Mouse (Mus musculus): ENCODE data around the gene Ap2s1. TPM values are rescaled to one million over a fixed set of nuclear protein-coding genes. Genes with fewer than 3 reads are reported as not detected.

The Ap2s1 gene
- polyA plus RNA-seq (2012; rRNA removed), result 240 and 279 TPM in 2 replicates

GRCm38 (mm10) chr7:16738073-16738696, at the start of gene Ap2s1:
TSS of gene Ap2s1 (plus strand) at chr7:16738410.
- Histone ChIP-seq H3K27ac (ENCODE audit: control insufficient read depth, insufficient read depth, low read depth, low read length) (peak within 1 kb of the TSS; percentile 29), H3K36me3 (ENCODE audit: control insufficient read depth, insufficient read depth, low read length) (no peaks in the 10 kb centered on the region)
- TF ChIP-seq CTCF (IDR thresholded peaks at IDR 0.05; ENCODE audit: control insufficient read depth, insufficient read depth, insufficient replicate concordance, low read depth, low read length) (no peak), POLR2A (IDR thresholded peaks at IDR 0.05; ENCODE audit: control insufficient read depth, low read depth, low read length) (peak; percentile 59)

DNA sequence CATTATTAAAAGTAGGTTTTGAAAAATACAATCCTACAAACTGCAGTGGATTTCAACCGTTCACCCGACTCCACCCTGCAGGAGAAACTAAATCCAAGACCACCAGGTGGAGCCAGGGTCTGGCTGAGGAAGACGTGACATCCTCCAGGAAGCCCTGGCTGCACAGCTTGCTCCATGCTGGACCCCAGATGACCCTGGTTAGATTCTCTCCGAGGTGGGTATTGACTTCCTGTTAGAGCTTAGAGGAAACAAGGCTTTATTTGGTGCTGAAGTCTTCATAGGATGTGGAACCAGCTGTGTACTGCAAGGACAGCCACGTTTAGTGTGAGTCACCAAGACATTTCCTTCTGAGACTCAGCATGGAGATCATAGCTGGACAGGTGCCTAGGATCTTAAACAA, 49.0 kb upstream of the Ap2s1 start:
- no peaks in the 10 kb centered on the region for H3K27me3 ChIP-seq (ENCODE audit: control insufficient read depth, insufficient read depth, low read length)
- H3K4me3 ChIP-seq (ENCODE audit: control insufficient read depth, low read depth, low read length), result no peak overlapping the region
- no peaks in the 10 kb centered on the region for H3K36me3 ChIP-seq (ENCODE audit: control insufficient read depth, insufficient read depth, low read length)
- TF ChIP-seq POLR2A (IDR thresholded peaks at IDR 0.05; ENCODE audit: control insufficient read depth, low read depth, low read length), result no peak
- no peak for TF ChIP-seq CTCF (IDR thresholded peaks at IDR 0.05; ENCODE audit: control insufficient read depth, insufficient read depth, insufficient replicate concordance, low read depth, low read length)
- H3K4me1 ChIP-seq (ENCODE audit: control insufficient read depth, insufficient read depth, low read length), result no peaks in the 10 kb centered on the region
- no peak overlapping the region for H3K27ac ChIP-seq (ENCODE audit: control insufficient read depth, insufficient read depth, low read depth, low read length)

More at GRCm38 (mm10) chr7:16738073-16738696, at the start of gene Ap2s1:
- H3K4me3 ChIP-seq (ENCODE audit: control insufficient read depth, low read depth, low read length), result peak within 1 kb of the TSS; percentile 76
- peaks cover 10% of the 10 kb centered on the region for H3K4me1 ChIP-seq (ENCODE audit: control insufficient read depth, insufficient read depth, low read length)
- no peaks in the 10 kb centered on the region for H3K27me3 ChIP-seq (ENCODE audit: control insufficient read depth, insufficient read depth, low read length)

DNA sequence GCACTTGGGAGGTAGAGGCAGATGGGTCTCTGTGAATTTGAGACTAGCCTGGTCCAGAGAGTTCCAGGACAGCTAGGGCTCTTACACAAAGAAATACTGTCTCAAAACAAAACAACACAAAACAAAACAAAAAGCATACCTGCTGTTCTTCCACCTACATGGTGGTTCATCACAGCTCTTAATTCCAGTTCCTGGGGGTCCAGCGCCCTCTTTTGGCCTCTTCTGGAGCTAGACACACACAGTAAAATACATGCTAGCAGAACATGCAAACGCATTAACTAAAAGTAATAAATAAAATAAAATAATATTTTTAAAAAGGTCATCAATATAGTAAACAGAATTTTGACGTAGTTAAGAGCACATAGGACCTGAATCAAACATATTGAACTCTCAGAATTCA, 43.2 kb upstream of the Ap2s1 start:
- TF ChIP-seq POLR2A (IDR thresholded peaks at IDR 0.05; ENCODE audit: control insufficient read depth, low read depth, low read length) (no peak), CTCF (IDR thresholded peaks at IDR 0.05; ENCODE audit: control insufficient read depth, insufficient read depth, insufficient replicate concordance, low read depth, low read length) (no peak)
- Histone ChIP-seq H3K4me3 (ENCODE audit: control insufficient read depth, low read depth, low read length) (no peak overlapping the region), H3K27me3 (ENCODE audit: control insufficient read depth, insufficient read depth, low read length) (no peaks in the 10 kb centered on the region), H3K4me1 (ENCODE audit: control insufficient read depth, insufficient read depth, low read length) (no peaks in the 10 kb centered on the region), H3K36me3 (ENCODE audit: control insufficient read depth, insufficient read depth, low read length) (no peaks in the 10 kb centered on the region), H3K27ac (ENCODE audit: control insufficient read depth, insufficient read depth, low read depth, low read length) (no peak overlapping the region)

DNA sequence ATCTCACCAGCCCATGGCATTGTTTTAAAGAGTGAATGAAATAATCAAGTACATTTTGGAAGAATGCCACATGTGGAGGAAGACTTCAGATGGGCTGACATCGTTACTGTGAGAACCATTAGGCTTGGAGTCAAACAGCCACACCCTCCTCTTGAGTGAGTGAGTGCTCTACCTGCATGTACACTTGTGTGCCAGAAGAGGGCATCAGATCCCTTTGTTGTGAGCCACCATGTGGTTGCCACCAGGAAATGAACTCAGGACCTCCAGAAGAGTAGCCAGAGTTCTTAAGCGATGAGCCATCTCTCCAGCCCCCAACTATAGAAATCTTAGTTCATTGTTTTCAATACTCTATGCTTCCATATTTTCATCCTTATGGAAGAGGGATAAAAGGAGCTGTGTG, 39.2 kb upstream of the Ap2s1 start:
- no peak for TF ChIP-seq POLR2A (IDR thresholded peaks at IDR 0.05; ENCODE audit: control insufficient read depth, low read depth, low read length)
- no peak; the same call in 1 of the 2 replicates for TF ChIP-seq CTCF (IDR thresholded peaks at IDR 0.05; ENCODE audit: control insufficient read depth, insufficient read depth, insufficient replicate concordance, low read depth, low read length)
- Histone ChIP-seq H3K4me1 (ENCODE audit: control insufficient read depth, insufficient read depth, low read length) (no peaks in the 10 kb centered on the region), H3K36me3 (ENCODE audit: control insufficient read depth, insufficient read depth, low read length) (no peaks in the 10 kb centered on the region), H3K27ac (ENCODE audit: control insufficient read depth, insufficient read depth, low read depth, low read length) (no peak overlapping the region), H3K27me3 (ENCODE audit: control insufficient read depth, insufficient read depth, low read length) (no peaks in the 10 kb centered on the region), H3K4me3 (ENCODE audit: control insufficient read depth, low read depth, low read length) (no peak overlapping the region)

DNA sequence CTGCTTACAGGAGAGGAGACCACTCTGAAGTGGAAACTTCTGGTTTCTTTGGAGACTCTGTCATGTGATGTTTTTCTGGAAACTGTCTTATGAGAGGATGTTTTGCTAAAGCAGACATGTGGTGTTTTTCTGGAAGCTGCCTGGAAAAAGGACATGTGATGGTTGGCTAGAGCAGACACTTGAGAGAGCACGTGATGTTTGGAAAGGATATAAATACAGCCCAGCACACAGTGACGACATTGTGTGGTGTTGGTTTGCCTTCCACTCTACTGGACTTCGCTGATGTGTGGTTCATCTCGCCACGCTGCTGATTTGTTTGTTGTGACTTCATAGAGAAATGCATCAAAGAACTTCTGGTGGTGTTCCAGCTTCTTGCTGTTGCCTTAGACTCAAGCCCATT, 37.6 kb upstream of the Ap2s1 start:
- Histone ChIP-seq H3K27ac (ENCODE audit: control insufficient read depth, insufficient read depth, low read depth, low read length) (no peak overlapping the region), H3K4me3 (ENCODE audit: control insufficient read depth, low read depth, low read length) (no peak overlapping the region), H3K27me3 (ENCODE audit: control insufficient read depth, insufficient read depth, low read length) (no peaks in the 10 kb centered on the region), H3K4me1 (ENCODE audit: control insufficient read depth, insufficient read depth, low read length) (no peaks in the 10 kb centered on the region), H3K36me3 (ENCODE audit: control insufficient read depth, insufficient read depth, low read length) (no peaks in the 10 kb centered on the region)
- TF ChIP-seq CTCF (IDR thresholded peaks at IDR 0.05; ENCODE audit: control insufficient read depth, insufficient read depth, insufficient replicate concordance, low read depth, low read length), result no peak
- TF ChIP-seq POLR2A (IDR thresholded peaks at IDR 0.05; ENCODE audit: control insufficient read depth, low read depth, low read length), result no peak

DNA sequence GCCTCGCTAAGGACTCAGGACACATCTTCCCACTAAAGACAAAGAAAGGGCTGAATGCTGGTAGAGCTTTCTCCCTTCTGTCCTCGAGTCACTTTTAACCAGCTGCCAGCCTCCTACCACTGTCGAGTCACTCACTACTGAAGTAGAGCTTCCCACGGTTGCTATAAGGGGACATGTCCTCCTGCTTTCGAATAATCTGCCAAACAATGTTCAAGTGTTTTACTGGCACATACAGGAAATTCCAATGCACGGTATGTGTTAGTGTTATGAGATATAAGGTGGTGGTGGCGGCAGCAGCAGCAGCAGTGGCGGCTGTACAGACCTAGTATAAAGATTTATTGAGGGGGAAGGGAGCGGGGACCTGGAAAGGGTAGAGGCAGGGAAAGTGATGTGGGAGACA, 31.8 kb upstream of the Ap2s1 start:
- Histone ChIP-seq H3K36me3 (ENCODE audit: control insufficient read depth, insufficient read depth, low read length) (no peaks in the 10 kb centered on the region), H3K27me3 (ENCODE audit: control insufficient read depth, insufficient read depth, low read length) (no peaks in the 10 kb centered on the region), H3K4me1 (ENCODE audit: control insufficient read depth, insufficient read depth, low read length) (no peaks in the 10 kb centered on the region), H3K27ac (ENCODE audit: control insufficient read depth, insufficient read depth, low read depth, low read length) (no peak overlapping the region), H3K4me3 (ENCODE audit: control insufficient read depth, low read depth, low read length) (no peak overlapping the region)
- no peak for TF ChIP-seq POLR2A (IDR thresholded peaks at IDR 0.05; ENCODE audit: control insufficient read depth, low read depth, low read length)
- no peak for TF ChIP-seq CTCF (IDR thresholded peaks at IDR 0.05; ENCODE audit: control insufficient read depth, insufficient read depth, insufficient replicate concordance, low read depth, low read length)

DNA sequence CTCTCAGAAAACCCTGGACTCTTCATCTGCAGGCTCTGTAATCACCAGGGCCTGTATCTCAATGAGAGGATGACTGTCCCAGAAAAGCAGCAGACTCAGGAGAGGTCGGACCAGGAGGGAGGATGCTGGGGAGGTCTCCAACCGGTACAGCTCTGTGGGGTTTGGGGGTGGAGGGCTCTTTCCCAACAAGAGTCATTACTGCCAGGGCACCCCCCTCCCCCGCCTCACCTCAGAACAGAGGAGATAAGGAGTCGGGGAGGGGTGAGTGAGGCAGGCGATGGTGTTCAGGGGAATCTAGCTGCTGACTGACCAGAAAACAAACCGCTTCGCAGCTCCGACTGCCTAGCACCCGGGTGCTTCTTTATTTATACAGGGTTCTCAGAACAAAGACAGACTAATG, 30.0 kb upstream of the Ap2s1 start:
- peaks cover 3% of the 10 kb centered on the region for H3K4me1 ChIP-seq (ENCODE audit: control insufficient read depth, insufficient read depth, low read length)
- H3K27me3 ChIP-seq (ENCODE audit: control insufficient read depth, insufficient read depth, low read length), result no peaks in the 10 kb centered on the region
- H3K4me3 ChIP-seq (ENCODE audit: control insufficient read depth, low read depth, low read length), result no peak overlapping the region
- no peaks in the 10 kb centered on the region for H3K36me3 ChIP-seq (ENCODE audit: control insufficient read depth, insufficient read depth, low read length)
- no peak for TF ChIP-seq POLR2A (IDR thresholded peaks at IDR 0.05; ENCODE audit: control insufficient read depth, low read depth, low read length)
- TF ChIP-seq CTCF (IDR thresholded peaks at IDR 0.05; ENCODE audit: control insufficient read depth, insufficient read depth, insufficient replicate concordance, low read depth, low read length), result no peak
- no peak overlapping the region for H3K27ac ChIP-seq (ENCODE audit: control insufficient read depth, insufficient read depth, low read depth, low read length)

Data from testis, adult 2 months (tissue).